Mouse (Mus musculus) lung, adult 2 months (tissue): ENCODE data around the gene Vwa8.

ENCODE experiments used
- CTCF ChIP-seq: fragments of 200-500 bp; IDR thresholded peaks from 2 replicates; pipeline ENCODE4 v1.5.1; 2011; ENCODE audit warnings: mild to moderate bottlenecking, low read length, control low read depth; ENCODE audit not compliant: insufficient read depth
- POLR2A ChIP-seq: fragments of 200-500 bp; IDR thresholded peaks from 2 replicates; pipeline ENCODE4 v1.6.1; 2011; ENCODE audit warnings: low read depth, mild to moderate bottlenecking, control low read depth, low read length, borderline replicate concordance; ENCODE audit errors: extremely low read depth

DNA sequence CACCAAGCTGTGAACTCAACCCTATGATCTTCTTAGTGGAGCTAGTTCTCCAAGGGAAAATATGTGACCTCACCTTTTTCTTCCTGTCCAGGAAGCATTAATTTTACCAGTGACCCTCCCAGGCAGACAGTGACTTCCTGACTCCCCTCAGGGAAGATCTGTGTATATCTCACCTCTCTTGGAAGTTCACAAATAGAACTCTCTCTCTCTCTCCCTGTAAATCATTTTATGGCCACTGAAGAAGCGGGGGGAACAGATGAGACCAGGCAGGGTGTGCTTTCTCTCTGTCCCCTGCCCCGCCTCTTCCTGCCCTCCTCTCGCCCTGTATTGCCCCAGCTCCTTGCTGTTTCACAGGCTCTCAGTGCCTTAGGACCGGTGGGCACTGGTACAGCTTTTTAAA, 315.5 kb downstream of the Vwa8 start:
- no peak for TF ChIP-seq CTCF
- TF ChIP-seq POLR2A: no peak
